Mouse (Mus musculus): Measurements from ENCODE around the gene Gm13287.
"Not testable (repeated sequence)": the region's sequence is repeated elsewhere in the genome, so short reads cannot be mapped to it uniquely, and the experiment has no call there.

DNA sequence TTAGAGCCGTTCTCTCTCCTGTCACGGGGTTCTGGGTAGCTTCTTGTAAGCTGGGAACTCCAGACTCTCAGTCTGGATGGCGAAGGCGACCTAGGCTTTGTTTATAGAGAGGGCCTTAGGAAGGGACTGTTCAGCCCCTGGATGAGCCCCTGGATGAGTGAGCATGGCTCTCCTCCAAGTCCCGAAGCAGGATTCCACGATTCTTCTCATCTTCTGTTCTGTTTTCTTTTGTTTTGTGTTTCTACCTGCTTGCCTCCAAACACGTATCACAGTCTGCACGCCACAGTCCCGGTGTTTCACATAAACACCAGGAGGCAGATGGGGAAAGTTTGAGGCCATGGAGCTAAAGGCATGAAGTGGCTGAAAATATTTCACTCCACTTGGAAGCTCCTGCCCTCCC lies 44.3 kb upstream of the Gm13287 start:
- not testable (repeated sequence) for TF ChIP-seq EP300 (IDR thresholded peaks at IDR 0.05; ENCODE audit: low read depth in 1 of 2, low read length in 2 of 2); CTCF (IDR thresholded peaks at IDR 0.05 in 2 of 3, conservative IDR thresholded peaks at IDR 0.05 in 1 of 3; ENCODE audit: control insufficient read depth in 1 of 3, insufficient read depth in 1 of 3, low read depth in 2 of 3, low read length in 3 of 3, poor library complexity in 1 of 3, severe bottlenecking in 1 of 3)
